Mouse (Mus musculus) intestine, embryonic 15.5 days (tissue): ENCODE measurements around the gene Fut7. TPM values are rescaled to one million over a fixed set of nuclear protein-coding genes. Genes with fewer than 3 reads are reported as not detected.
A peak's percentile ranks its signal among the peaks of the same experiment; 100 is the strongest.

Experiments used
- ATAC-seq: fragments of 200-750 bp; cut with Nextera tagmentation; 2 replicates; pipeline ENCODE4 v1.8.0; 2017; ENCODE audit warnings: moderate TSS enrichment, moderate library complexity
- H3K27ac ChIP-seq: fragments of 300-500 bp; sonication (generic); 2 replicates; pipeline ENCODE4 v1.5.1; 2015; ENCODE audit warnings: mild to moderate bottlenecking, inconsistent platforms
- H3K27me3 ChIP-seq: fragments of 300-500 bp; sonication (generic); replicated peaks from 2 replicates; pipeline ENCODE4 v1.6.1; 2015; ENCODE audit warnings: inconsistent platforms
- H3K36me3 ChIP-seq: fragments of 300-500 bp; sonication (generic); 2 replicates; pipeline ENCODE4 v1.6.1; 2015; ENCODE audit warnings: inconsistent platforms
- H3K4me1 ChIP-seq: fragments of 300-500 bp; sonication (generic); replicated peaks from 2 replicates; pipeline ENCODE4 v1.6.1; 2015; ENCODE audit warnings: inconsistent platforms
- H3K4me2 ChIP-seq: fragments of 300-500 bp; sonication (generic); replicated peaks from 2 replicates; pipeline ENCODE4 v1.6.1; 2015; ENCODE audit warnings: mild to moderate bottlenecking, inconsistent platforms
- H3K4me3 ChIP-seq: fragments of 300-500 bp; sonication (generic); replicated peaks from 2 replicates; pipeline ENCODE4 v1.5.1; 2015; ENCODE audit warnings: inconsistent platforms
- H3K9ac ChIP-seq: fragments of 300-500 bp; sonication (generic); 2 replicates; pipeline ENCODE4 v1.6.1; 2015; ENCODE audit warnings: inconsistent platforms
- H3K9me3 ChIP-seq: fragments of 300-500 bp; sonication (generic); 2 replicates; pipeline ENCODE4 v1.6.1; 2016; ENCODE audit warnings: inconsistent platforms
- WGBS: fragments of 180-500 bp; shearing (Covaris S2); methylation state at CpG from one replicate; pipeline ENCODE4 v1.1.7; 2015; 5-methylcytosine and 5-hydroxymethylcytosine counted together
- polyA plus RNA-seq: library from polyadenylated mRNA; unstranded; fragments of >200 nt; fragmentation: Nextera tagmentation; extraction: Ambion mirVana; gene quantifications from 2 replicates; pipeline ENCODE4 v1.2.1, GENCODE M21; 2015

Gene Fut7
- 0.18 TPM in 1 of 2 replicates, not detected in the other for polyA plus RNA-seq

DNA sequence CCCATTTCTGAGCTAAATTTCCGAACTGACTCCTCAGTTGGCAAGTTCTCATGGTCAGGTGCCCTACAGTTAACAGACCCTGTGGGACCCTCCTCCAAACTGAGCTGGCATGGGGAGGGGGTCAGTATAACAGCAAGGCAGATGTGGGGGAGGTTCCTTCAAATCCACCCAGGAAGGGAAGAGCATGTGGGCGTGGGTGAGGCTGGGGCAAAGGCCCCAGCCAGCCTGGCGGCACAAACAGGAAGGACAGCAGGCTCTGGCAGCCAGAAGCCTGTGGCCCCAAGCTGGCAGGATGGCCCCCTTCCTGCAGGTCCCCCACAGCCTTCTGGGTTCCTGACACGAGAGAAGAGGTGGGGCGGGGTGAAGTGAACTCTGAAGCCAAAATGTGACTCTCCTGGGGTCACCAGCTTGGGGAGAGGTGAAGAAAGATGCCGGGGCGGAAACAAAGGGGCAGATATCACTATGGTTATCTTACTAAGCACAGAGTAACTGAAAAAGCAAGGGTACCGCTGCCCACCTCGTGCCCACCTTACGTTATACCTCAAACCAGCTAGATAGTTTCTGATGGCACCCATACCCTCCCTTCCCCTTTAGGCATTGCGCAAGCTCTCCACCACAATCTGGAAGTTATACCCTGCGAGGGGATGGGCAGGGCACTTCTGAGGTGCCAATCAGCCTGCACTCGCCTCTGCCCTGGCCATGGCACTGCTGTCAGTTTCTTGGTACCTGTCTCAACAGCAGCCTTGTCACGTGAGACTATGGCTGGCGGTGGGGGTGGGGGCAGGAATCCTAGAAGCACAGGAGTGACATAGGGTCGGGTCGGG, at the start of gene Fut7:
Gene Fut7 (plus strand): TSS at position 681 of the 824 bp plus-strand sequence.
- no peak within 1 kb of the TSS for H3K4me3 ChIP-seq
- no peaks in the 10 kb centered on the region for H3K36me3 ChIP-seq
- 53% methylated on average over 17 of the region's 17 CpGs for WGBS
- no peak within 1 kb of the TSS for H3K4me2 ChIP-seq
- no peak within 1 kb of the TSS for H3K9ac ChIP-seq
- peaks cover 25% of the 10 kb centered on the region for H3K27me3 ChIP-seq
- H3K4me1 ChIP-seq: no peaks in the 10 kb centered on the region
- H3K27ac ChIP-seq: no peak within 1 kb of the TSS
- H3K9me3 ChIP-seq: no peaks in the 10 kb centered on the region
- no peak for ATAC-seq

DNA sequence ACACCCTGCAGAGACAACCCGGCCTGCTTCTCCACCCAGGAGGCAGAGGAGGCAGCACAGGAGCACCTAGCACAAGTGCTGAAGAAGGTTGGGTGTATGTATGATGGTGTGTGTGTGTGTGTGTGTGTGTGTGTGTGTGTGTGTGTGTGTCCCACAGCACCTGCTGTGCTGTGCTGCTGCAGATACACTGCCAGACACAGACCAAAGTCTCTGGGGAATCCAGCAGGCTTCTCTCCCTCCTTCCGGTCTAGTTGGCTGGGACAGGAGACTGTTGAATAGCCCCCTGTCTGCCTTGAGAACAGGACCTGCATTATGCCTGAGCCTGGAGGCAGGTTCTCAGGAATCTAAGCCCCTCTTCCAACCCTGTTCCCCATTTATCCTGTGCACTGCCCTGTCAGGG, 49.6 kb upstream of the Fut7 start:
- no peaks in the 10 kb centered on the region for H3K9me3 ChIP-seq
- no peak for ATAC-seq
- peak overlapping the region; percentile 80 for H3K4me3 ChIP-seq
- WGBS: 50% methylated on average over 2 of the region's 2 CpGs
- no peak overlapping the region for H3K27ac ChIP-seq
- peak overlapping the region; percentile 96 for H3K4me2 ChIP-seq
- no peaks in the 10 kb centered on the region for H3K27me3 ChIP-seq
- peaks cover 30% of the 10 kb centered on the region for H3K4me1 ChIP-seq
- peaks cover 11% of the 10 kb centered on the region for H3K36me3 ChIP-seq
- H3K9ac ChIP-seq: peak overlapping the region; percentile 73

DNA sequence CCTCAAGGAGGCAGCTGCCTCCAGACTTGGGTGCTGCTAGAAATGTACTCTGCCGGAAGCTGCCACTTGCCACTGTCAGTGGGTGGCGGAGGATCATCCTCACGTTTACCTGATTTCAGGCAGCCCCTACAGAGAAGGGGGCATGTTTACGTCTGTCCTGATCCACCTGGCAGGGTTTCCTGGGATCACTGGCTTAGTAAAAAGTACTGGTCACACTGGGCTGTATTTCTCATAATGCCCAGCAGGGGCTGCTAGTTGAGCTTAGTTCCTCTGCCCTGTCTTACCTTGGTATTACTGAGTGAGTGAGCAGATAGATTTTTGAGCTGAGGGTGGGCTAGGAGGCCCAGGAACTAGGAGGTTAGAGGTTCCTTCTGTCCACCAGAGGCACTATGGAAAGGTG, 46.5 kb upstream of the Fut7 start:
- no peak overlapping the region for H3K27ac ChIP-seq
- peaks cover 11% of the 10 kb centered on the region for H3K36me3 ChIP-seq
- no peak overlapping the region for H3K9ac ChIP-seq
- no peak for ATAC-seq
- peaks cover 26% of the 10 kb centered on the region for H3K4me1 ChIP-seq
- H3K27me3 ChIP-seq: no peaks in the 10 kb centered on the region
- no peak overlapping the region for H3K4me3 ChIP-seq
- H3K4me2 ChIP-seq: no peak overlapping the region
- whole genome bisulfite sequencing: 54% methylated on average over 4 of the region's 4 CpGs
- no peaks in the 10 kb centered on the region for H3K9me3 ChIP-seq

GRCm38 (mm10) chr2:25384492-25384891, 38.6 kb upstream of the Fut7 start:
- Histone ChIP-seq H3K27ac (no peak overlapping the region), H3K4me1 (no peaks in the 10 kb centered on the region), H3K27me3 (no peaks in the 10 kb centered on the region), H3K4me2 (no peak overlapping the region), H3K9me3 (no peaks in the 10 kb centered on the region), H3K4me3 (no peak overlapping the region), H3K9ac (no peak overlapping the region), H3K36me3 (no peaks in the 10 kb centered on the region)
- WGBS: 59% methylated on average over 5 of the region's 5 CpGs
- ATAC-seq: peak; percentile 41; the same call in 1 of the 2 replicates

GRCm38 (mm10) chr2:25391266-25391665, 31.8 kb upstream of the Fut7 start:
- ATAC-seq: no peak

GRCm38 (mm10) chr2:25394281-25395221, 28.5 kb upstream of the Fut7 start:
- no peak for ATAC-seq

More at GRCm38 (mm10) chr2:25391266-25391665, 31.8 kb upstream of the Fut7 start:
- WGBS: 64% methylated on average over 5 of the region's 5 CpGs
- Histone ChIP-seq H3K4me3 (no peak overlapping the region), H3K4me2 (no peak overlapping the region), H3K4me1 (peaks cover 16% of the 10 kb centered on the region), H3K27me3 (peaks cover 6% of the 10 kb centered on the region), H3K36me3 (no peaks in the 10 kb centered on the region), H3K9ac (no peak overlapping the region), H3K9me3 (no peaks in the 10 kb centered on the region), H3K27ac (no peak overlapping the region)

DNA sequence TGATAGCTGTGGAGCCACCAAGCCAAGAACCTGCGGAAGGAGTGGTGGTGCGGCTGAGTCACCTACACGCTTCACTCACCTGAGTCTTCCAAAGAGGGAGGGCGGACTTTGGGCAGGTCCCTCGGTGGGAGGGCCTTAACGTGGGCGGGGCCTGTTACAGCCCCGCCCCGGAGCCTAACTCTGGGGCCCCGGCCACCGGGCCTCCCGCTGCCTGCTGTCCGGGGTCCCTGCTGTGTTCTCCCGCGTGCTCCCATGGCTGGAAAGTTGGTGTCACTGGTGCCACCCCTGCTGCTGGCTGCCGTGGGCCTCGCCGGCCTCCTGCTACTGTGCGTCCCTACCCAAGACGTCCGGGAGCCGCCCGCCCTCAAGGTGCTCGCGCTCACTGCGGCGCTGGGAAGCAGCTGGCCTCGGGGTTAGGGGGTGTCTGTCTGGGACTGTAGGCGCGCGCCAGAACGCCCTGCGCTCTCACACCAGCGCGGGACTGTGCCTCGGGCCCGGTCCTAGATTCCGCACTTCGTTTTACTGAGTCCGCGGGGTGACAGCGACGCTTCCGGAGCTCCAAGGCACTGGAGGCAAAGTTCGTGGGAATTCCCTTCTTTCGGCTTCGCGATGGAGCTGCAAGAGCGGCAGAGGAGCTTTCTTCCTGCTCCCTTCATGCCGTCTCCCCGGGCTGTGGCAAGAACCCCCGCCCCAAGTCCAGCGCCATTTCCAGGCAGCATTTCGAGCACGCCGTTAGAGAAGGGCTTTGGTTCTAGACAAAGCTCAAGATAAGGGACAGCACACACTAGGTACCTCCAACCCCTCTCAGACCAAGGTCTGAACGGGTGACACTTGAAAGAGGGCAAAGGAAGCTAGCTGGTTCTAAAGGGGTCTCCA, 27.1 kb upstream of the Fut7 start, which contains the start of gene Entpd2:
Gene Entpd2 (plus strand): TSS at position 154 of the 876 bp plus-strand sequence.
- Histone ChIP-seq H3K9me3 (no peaks in the 10 kb centered on the region), H3K36me3 (no peaks in the 10 kb centered on the region), H3K27me3 (peaks cover 49% of the 10 kb centered on the region), H3K4me3 (peak within 1 kb of the TSS; percentile 51), H3K27ac (peak within 1 kb of the TSS; percentile 77), H3K4me2 (peak within 1 kb of the TSS; percentile 94), H3K9ac (peak within 1 kb of the TSS; percentile 63), H3K4me1 (peaks cover 16% of the 10 kb centered on the region)
- peak; percentile 92 for ATAC-seq
- 2% methylated on average over 57 of the region's 57 CpGs for WGBS

More at GRCm38 (mm10) chr2:25394281-25395221, 28.5 kb upstream of the Fut7 start:
- Histone ChIP-seq H3K4me3 (no peak overlapping the region), H3K9me3 (no peaks in the 10 kb centered on the region), H3K4me2 (no peak overlapping the region), H3K27ac (0 out of 2 replicates have a peak overlapping the region, but pooled peaks have one; percentile 10), H3K9ac (peak overlapping the region; percentile 17; the same call in 1 of the 2 replicates), H3K27me3 (peaks cover 35% of the 10 kb centered on the region), H3K36me3 (no peaks in the 10 kb centered on the region), H3K4me1 (peaks cover 16% of the 10 kb centered on the region)
- 38% methylated on average over 3 of the region's 3 CpGs for WGBS

- Histone ChIP-seq H3K9me3 (no peaks in the 10 kb centered on the region), H3K4me3 (peak overlapping the region; percentile 51), H3K27ac (no peak overlapping the region), H3K9ac (no peak overlapping the region), H3K27me3 (peaks cover 55% of the 10 kb centered on the region), H3K4me2 (peak overlapping the region; percentile 94), H3K36me3 (no peaks in the 10 kb centered on the region), H3K4me1 (peaks cover 16% of the 10 kb centered on the region)
- ATAC-seq: no peak
- 35% methylated on average over 3 of the region's 3 CpGs for WGBS
Measured at GRCm38 (mm10) chr2:25396597-25396983, 26.5 kb upstream of the Fut7 start.

DNA sequence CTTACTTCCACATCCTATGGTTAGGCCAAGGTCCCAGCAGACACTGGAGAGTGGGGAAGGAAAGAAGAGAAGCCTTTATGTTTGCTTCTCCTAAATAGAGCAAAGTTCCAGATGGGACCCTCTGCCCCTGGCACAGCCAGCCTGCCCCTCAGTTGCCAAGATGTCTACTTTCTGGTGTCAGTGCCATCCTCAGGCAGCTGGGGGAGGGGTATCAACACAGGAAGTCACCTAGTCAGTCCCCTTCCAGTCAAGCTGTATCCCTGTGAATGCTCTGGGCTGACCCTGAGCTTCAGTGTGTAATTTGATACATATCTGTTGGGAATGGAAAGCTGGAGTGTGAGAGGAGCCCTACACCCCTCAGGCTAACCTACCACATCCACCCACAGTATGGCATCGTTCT, 26.1 kb upstream of the Fut7 start:
- H3K4me3 ChIP-seq: no peak overlapping the region
- H3K36me3 ChIP-seq: no peaks in the 10 kb centered on the region
- peaks cover 58% of the 10 kb centered on the region for H3K27me3 ChIP-seq
- ATAC-seq: no peak
- 60% methylated on average over 1 of the region's 1 CpGs for WGBS
- H3K27ac ChIP-seq: no peak overlapping the region
- H3K4me1 ChIP-seq: peaks cover 16% of the 10 kb centered on the region
- no peaks in the 10 kb centered on the region for H3K9me3 ChIP-seq
- H3K4me2 ChIP-seq: no peak overlapping the region
- no peak overlapping the region for H3K9ac ChIP-seq

DNA sequence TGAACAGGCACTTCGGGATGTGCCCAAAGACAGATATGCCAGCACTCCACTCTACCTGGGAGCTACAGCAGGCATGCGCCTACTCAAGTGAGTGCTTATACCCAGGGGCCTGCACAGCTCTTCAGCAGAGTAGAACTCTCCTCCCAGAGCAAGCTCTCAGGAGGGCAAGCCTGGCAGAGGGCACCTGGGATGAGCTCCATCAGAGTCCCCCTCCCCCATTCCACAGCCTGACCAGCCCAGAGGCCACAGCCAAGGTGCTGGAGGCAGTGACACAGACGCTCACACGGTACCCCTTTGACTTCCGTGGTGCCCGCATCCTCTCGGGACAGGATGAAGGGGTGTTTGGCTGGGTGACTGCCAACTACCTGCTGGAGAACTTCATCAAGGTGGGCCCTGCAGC, 25.0 kb upstream of the Fut7 start:
- Histone ChIP-seq H3K27ac (no peak overlapping the region), H3K4me2 (no peak overlapping the region), H3K9ac (no peak overlapping the region), H3K4me3 (no peak overlapping the region), H3K9me3 (no peaks in the 10 kb centered on the region), H3K36me3 (no peaks in the 10 kb centered on the region), H3K27me3 (peaks cover 60% of the 10 kb centered on the region), H3K4me1 (peaks cover 16% of the 10 kb centered on the region)
- no peak for ATAC-seq
- 88% methylated on average over 7 of the region's 7 CpGs for WGBS

DNA sequence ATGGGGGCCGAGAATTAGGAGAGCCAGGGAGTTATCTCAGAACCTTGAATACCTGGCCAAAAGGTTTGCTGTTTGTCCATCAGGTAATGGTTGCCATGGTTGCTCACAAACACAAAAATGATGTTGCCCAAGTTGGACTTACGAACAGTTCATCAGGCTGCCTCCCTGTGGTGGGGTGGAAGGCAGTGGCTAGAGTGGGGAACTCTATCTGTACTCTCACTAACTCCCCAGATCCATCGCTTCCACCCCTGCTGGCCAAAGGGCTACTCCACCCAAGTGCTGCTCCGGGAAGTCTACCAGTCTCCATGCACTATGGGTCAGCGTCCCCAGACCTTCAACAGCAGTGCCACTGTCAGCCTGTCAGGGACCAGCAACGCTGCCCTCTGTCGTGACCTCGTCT, 24.0 kb upstream of the Fut7 start, which contains the start of gene Npdc1:
Gene Npdc1 (plus strand): TSS at position 301 of the 400 bp plus-strand sequence.
- Histone ChIP-seq H3K4me1 (peaks cover 21% of the 10 kb centered on the region), H3K27me3 (peaks cover 68% of the 10 kb centered on the region), H3K9me3 (no peaks in the 10 kb centered on the region), H3K36me3 (no peaks in the 10 kb centered on the region), H3K9ac (no peak within 1 kb of the TSS), H3K27ac (no peak within 1 kb of the TSS), H3K4me3 (no peak within 1 kb of the TSS), H3K4me2 (no peak within 1 kb of the TSS)
- 58% methylated on average over 8 of the region's 8 CpGs for WGBS
- ATAC-seq: no peak
